12 mouse cellular contexts compared by ENCODE assay signal in the genomic region with DNA sequence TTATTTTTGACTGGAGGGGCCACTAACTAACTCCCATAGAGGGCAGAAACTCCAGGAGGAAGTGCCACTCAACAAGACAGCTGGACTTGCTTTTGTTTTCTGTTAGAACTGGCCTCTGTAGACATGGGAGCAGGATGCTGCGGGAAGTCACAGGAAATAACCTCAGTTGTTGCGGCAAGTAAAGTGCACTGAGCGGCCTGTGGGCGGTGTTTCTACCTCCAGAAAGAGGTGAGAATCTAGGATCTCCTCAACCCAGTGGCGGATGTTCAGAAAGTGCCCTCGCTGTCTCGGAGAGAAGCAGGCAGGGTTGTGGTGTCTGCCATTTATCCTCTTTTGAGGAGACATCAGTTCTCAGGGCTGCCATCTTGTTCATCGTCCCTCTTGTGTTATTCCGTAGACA.
DNase-seq lines count a peak whose midpoint lies in the region; ATAC-seq lines count a peak whose summit lies in the region.
"Had no signal": no experiment of that assay in that cellular context is flagged by ENCODE, and none has a peak within 500 bp of the region (broad histone marks: within the 10 kb centered on the region; RNA-seq: fewer than 3 reads in every experiment).

No protein-coding gene starts in this region.

- peak; percentile 33 for DNase-seq in CD4-positive helper T cell, adult 2 months (ENCODE audit: low read depth, low spot score)
- DNase-seq in T-cell, adult 2 months (ENCODE audit: low spot score): peak; percentile 51
- peak; percentile 53 for DNase-seq in naive thymus-derived CD4-positive, alpha-beta T cell, adult 2 months (ENCODE audit: low read depth)
- no peak for DNase-seq in layer of hippocampus, adult 8-10 months (ENCODE audit: low spot score in 2 of 2)
- DNase-seq in Muller cell, postnatal 12 days (ENCODE audit: inconsistent ontology term): no peak
- DNase-seq: cerebellum, postnatal 36 days; liver; retina, postnatal 1 day had no signal

- H3K4me2 ChIP-seq in heart, embryonic 16.5 days (ENCODE audit: low read depth, low read length): no peak overlapping the region
- no peak overlapping the region for H3K4me2 ChIP-seq in heart, embryonic 12.5 days
- H3K4me2 ChIP-seq: hindbrain, embryonic 15.5 days had no signal

- H3K9ac ChIP-seq in heart, embryonic 16.5 days (ENCODE audit: low read length): no peak overlapping the region
- H3K9ac ChIP-seq in heart, embryonic 12.5 days: no peak overlapping the region
- H3K9ac ChIP-seq: hindbrain, embryonic 15.5 days had no signal

- H3K4me1 ChIP-seq in heart, embryonic 16.5 days (ENCODE audit: control insufficient read depth, insufficient read depth, low read length): peaks cover 15% of the 10 kb centered on the region
- peaks cover 19% of the 10 kb centered on the region for H3K4me1 ChIP-seq in heart, embryonic 12.5 days (replicated peaks)

- no peaks in the 10 kb centered on the region for H3K36me3 ChIP-seq in heart, embryonic 16.5 days (ENCODE audit: control insufficient read depth, insufficient read depth)
- H3K36me3 ChIP-seq in heart, embryonic 12.5 days: no peaks in the 10 kb centered on the region
- H3K36me3 ChIP-seq: hindbrain, embryonic 15.5 days had no signal

- peak overlapping the region; percentile 11; the same call in 1 of the 2 replicates for H3K27ac ChIP-seq in heart, embryonic 16.5 days (ENCODE audit: low read length)
- H3K27ac ChIP-seq in heart, embryonic 12.5 days (ENCODE audit: poor library complexity, severe bottlenecking): no peak overlapping the region
- H3K27ac ChIP-seq: hindbrain, embryonic 15.5 days; left cerebral cortex, adult 2 months had no signal

- peaks cover 4% of the 10 kb centered on the region; the same call in 1 of the 2 replicates for H3K9me3 ChIP-seq in heart, embryonic 16.5 days (replicated peaks; ENCODE audit: control insufficient read depth, low read length)
- peaks cover 8% of the 10 kb centered on the region for H3K9me3 ChIP-seq in heart, embryonic 12.5 days (replicated peaks)
- H3K9me3 ChIP-seq: hindbrain, embryonic 15.5 days had no signal

- no peak for ATAC-seq in heart, embryonic 16.5 days (replicated peaks; ENCODE audit: extremely low read depth, insufficient read depth, low FRiP score)
- no peak for ATAC-seq in heart, embryonic 12.5 days (ENCODE audit: insufficient number of reproducible peaks, low FRiP score)

- no peak overlapping the region for H3K4me3 ChIP-seq in heart, embryonic 16.5 days (ENCODE audit: low read length)
- no peak overlapping the region for H3K4me3 ChIP-seq in heart, embryonic 12.5 days
- H3K4me3 ChIP-seq: hindbrain, embryonic 15.5 days; left cerebral cortex, adult 2 months had no signal

- WGBS in heart, embryonic 16.5 days: 78% methylated on average over 9 of the region's 9 CpGs
- 80% methylated on average over 9 of the region's 9 CpGs for WGBS in heart, embryonic 12.5 days

- H3K27me3 ChIP-seq in heart, embryonic 16.5 days (ENCODE audit: control insufficient read depth, insufficient read depth, low read length): no peaks in the 10 kb centered on the region
- H3K27me3 ChIP-seq in heart, embryonic 12.5 days (replicated peaks): 0 out of 2 replicates have a peak, but pooled peaks cover 8% of the 10 kb centered on the region
- H3K27me3 ChIP-seq: hindbrain, embryonic 15.5 days had no signal

Comparison
In these comparisons a context has a peak if more than half of its experiments do, and no peak if none do; other contexts are left out.
1. DNase-seq: peak in CD4-positive helper T cell, adult 2 months (single experiment), T-cell, adult 2 months (single experiment) and naive thymus-derived CD4-positive, alpha-beta T cell, adult 2 months (single experiment); none in layer of hippocampus, adult 8-10 months (0 of 2) and Muller cell, postnatal 12 days (single experiment).